Mouse (Mus musculus) liver, adult 2 months (tissue): ENCODE measurements at regions not wholly inside any gene's neighbourhood (a gene's known extent, or its start where the extent isn't known, plus 50 kb on each side); places are given as distances from the start of the nearest gene placed in this dataset.
"Not testable (repeated sequence)": the region's sequence is repeated elsewhere in the genome, so short reads cannot be mapped to it uniquely, and the experiment has no call there.

Experiments
- DNase-seq: peaks from one replicate; pipeline ENCODE4 v3.0.0-alpha.2; 2011; ENCODE audit warnings: low read depth, low spot score; ENCODE audit errors: extremely low read depth
- H3K27ac ChIP-seq: fragments of 200-500 bp; replicated peaks from 2 replicates; pipeline ENCODE4 v1.5.1; 2012; ENCODE audit warnings: low read depth, mild to moderate bottlenecking, control low read depth, inconsistent platforms, low read length; ENCODE audit not compliant: insufficient read depth
- H3K27me3 ChIP-seq: fragments of 200-500 bp; 2 replicates; pipeline ENCODE4 v1.6.1; 2012; ENCODE audit warnings: mild to moderate bottlenecking, moderate library complexity, low read length, inconsistent platforms; ENCODE audit not compliant: control insufficient read depth, insufficient read depth
- H3K36me3 ChIP-seq: fragments of 200-500 bp; 2 replicates; pipeline ENCODE4 v1.6.1; 2012; ENCODE audit warnings: low read length, inconsistent platforms; ENCODE audit not compliant: control insufficient read depth, insufficient read depth
- H3K4me1 ChIP-seq: fragments of 200-500 bp; 2 replicates; pipeline ENCODE4 v1.6.1; 2011; ENCODE audit warnings: low read length; ENCODE audit not compliant: control insufficient read depth, insufficient read depth
- H3K4me3 ChIP-seq: fragments of 200-500 bp; 2 replicates; pipeline ENCODE4 v1.5.1; 2011; ENCODE audit warnings: low read depth, mild to moderate bottlenecking, control low read depth, low read length, moderate library complexity; ENCODE audit not compliant: insufficient read depth
- H3K79me2 ChIP-seq: fragments of 200-500 bp; 2 replicates; pipeline ENCODE4 v1.6.1; 2012; ENCODE audit warnings: inconsistent platforms, mild to moderate bottlenecking, low read length, moderate library complexity; ENCODE audit not compliant: control insufficient read depth, insufficient read depth
- H3K9ac ChIP-seq: fragments of 200-500 bp; 2 replicates; pipeline ENCODE4 v1.6.1; 2012; ENCODE audit warnings: low read depth, mild to moderate bottlenecking, control low read depth, inconsistent platforms, low read length
- CTCF ChIP-seq: fragments of 200-500 bp; IDR thresholded peaks from 2 replicates; pipeline ENCODE4 v1.5.1; 2011; ENCODE audit warnings: low read depth, low read length, control low read depth
- POLR2A ChIP-seq: fragments of 200-500 bp; IDR thresholded peaks from 2 replicates; pipeline ENCODE4 v1.6.1; 2011; ENCODE audit warnings: low read length, control low read depth; ENCODE audit not compliant: insufficient read depth; ENCODE audit errors: extremely low read depth
- WGBS: fragments of 180-500 bp; shearing (Covaris S2); methylation state at CpG from one replicate; pipeline ENCODE4 v1.1.7; 2018; 5-methylcytosine and 5-hydroxymethylcytosine counted together

DNA sequence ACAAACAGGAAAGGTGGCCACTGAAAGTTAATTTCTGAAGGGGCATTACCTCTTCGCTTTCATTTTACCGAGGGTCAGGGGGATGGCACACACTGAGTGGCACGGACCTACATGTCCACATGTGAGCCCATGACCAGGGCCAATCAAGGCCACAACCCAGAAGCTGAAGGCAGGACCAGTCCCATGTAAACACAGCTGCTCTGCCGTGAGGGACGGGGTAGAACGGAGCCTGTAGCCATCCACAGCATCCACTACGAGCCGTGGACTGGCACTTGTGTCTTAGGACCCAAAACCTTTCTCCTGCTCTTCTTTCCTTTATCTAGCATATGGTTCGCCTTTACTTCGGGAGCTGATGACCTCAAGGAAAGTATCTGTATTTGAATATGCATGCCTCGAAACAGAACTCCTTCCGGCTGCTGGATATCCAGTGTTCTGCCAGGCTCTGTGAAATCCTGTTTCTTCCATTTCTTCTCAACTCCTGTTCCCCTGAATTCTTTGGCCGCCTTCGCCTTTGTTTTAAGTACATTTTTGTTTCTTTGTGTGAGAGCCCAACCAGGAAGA is 101.9 kb upstream of the Klf3 start:
- Histone ChIP-seq H3K36me3 (no peaks in the 10 kb centered on the region), H3K4me1 (peaks cover 14% of the 10 kb centered on the region), H3K27me3 (no peaks in the 10 kb centered on the region), H3K4me3 (no peak overlapping the region), H3K9ac (no peak overlapping the region), H3K27ac (no peak overlapping the region), H3K79me2 (no peaks in the 10 kb centered on the region)
- no peak for TF ChIP-seq POLR2A
- no peak for TF ChIP-seq CTCF
- WGBS: 80% methylated on average over 14 of the region's 14 CpGs
- DNase-seq: no peak

DNA sequence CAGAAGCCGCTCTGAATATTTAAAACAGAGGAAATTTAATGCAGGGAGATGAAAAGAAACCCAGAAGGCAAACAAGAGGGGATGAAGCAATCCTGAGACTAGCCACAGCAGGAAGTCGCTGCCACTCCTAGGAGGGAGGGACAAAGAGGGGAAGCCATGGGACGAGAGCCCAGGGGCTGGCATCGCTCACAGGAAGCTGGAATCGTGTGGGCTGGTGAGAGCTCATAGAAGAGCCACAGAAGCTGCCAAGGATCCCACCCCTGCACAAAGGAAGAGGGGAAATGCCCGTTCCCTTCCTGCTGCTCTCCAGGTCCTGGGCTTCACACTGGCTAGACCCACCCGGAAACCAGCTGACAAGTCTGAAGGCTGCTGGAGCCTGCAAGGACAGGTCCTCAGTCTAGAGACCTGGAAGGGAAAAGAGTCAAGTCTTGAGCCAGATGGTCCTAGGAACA is 101.4 kb upstream of the Klf3 start:
- no peak overlapping the region for H3K9ac ChIP-seq
- H3K4me1 ChIP-seq: peaks cover 14% of the 10 kb centered on the region
- no peak for DNase-seq
- H3K79me2 ChIP-seq: no peaks in the 10 kb centered on the region
- H3K27me3 ChIP-seq: no peaks in the 10 kb centered on the region
- H3K36me3 ChIP-seq: no peaks in the 10 kb centered on the region
- WGBS: 30% methylated on average over 7 of the region's 7 CpGs
- TF ChIP-seq POLR2A (no peak), CTCF (no peak)
- no peak overlapping the region for H3K4me3 ChIP-seq
- peak overlapping the region; percentile 14 for H3K27ac ChIP-seq

DNA sequence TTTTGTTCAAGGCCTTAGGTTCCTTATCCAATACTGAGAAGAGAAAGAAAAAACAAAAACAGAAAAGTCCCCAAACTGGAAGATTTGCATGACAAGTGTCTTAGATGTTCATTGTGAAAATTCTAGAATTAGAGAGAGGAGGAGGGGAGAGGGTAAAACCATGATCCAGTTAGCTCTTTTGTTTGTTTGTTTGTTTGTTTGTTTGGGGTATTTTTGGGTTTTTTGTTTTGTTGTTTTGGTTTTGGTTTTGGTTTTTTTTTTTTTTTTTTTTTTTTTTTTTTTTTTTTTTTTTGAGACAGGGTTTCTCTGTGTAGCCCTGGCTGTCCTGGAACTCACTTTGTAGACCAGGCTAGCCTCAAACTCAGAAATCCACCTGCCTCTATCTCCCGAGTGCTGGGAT is 100.8 kb upstream of the Klf3 start:
- H3K4me1 ChIP-seq: peaks cover 17% of the 10 kb centered on the region
- 89% methylated on average over 1 of the region's 1 CpGs for WGBS
- H3K9ac ChIP-seq, H3K4me3 ChIP-seq, DNase-seq, H3K27me3 ChIP-seq, H3K36me3 ChIP-seq, H3K27ac ChIP-seq, H3K79me2 ChIP-seq: not testable (repeated sequence)

DNA sequence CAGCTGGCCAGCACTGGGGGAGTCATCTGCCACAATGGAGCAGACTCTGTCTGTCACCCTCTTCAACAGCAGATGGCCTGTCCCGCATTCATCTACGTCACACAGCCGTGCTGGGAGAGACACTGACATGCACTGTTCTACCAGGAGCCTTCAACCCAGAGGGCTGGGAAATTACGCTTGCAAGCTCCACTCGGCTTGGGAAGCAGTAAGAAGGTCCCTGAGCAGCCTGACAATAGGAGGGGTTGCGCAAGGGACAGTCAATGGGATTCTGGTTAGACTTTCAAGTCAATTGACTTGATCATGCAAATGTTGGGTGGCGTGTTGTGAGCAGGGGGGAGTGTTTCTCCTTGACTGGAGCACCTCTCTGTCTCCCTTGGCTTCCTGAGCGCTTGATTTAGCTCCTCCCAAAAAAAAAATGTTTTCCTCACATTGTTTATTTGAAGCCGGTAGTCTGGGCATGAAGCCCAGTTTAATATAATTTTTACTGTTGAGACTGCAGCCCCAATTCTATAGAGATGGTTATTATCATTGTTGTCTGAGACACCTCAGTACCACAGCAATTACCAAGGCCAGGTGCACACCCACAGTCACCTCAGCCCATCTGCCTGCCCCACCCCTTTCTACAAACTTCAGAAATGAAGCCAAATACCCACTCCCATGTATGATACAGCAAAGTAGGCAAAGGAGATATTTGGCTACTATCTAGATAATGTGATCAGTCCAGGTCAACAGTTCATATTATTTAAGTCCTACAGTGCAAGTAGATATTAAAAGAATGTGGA is 99.9 kb upstream of the Klf3 start:
- Histone ChIP-seq H3K27ac (no peak overlapping the region), H3K27me3 (no peaks in the 10 kb centered on the region), H3K36me3 (no peaks in the 10 kb centered on the region), H3K9ac (no peak overlapping the region), H3K4me1 (peaks cover 18% of the 10 kb centered on the region), H3K79me2 (no peaks in the 10 kb centered on the region), H3K4me3 (no peak overlapping the region)
- TF ChIP-seq CTCF (no peak), POLR2A (no peak)
- no peak for DNase-seq
- 53% methylated on average over 9 of the region's 9 CpGs for WGBS

DNA sequence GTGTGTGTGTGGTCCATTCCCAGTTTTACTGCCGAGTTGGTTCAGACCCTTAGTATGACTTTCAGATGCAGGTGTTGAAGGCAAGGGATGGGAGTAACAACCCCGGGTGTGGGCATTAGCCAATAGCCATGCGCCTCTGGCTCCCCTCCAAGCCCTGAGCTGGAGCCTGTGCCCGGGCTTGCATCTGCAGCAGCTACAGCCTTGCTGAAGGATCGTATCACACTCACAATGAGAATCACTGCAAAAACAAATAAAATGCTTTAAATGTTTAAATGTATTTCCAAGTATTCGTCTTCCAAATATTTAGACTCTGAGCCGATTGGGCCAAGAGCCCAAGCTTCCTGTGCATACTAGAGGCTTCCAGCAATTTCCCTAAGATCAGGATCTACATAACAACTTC is 99.0 kb upstream of the Klf3 start:
- no peaks in the 10 kb centered on the region for H3K36me3 ChIP-seq
- H3K9ac ChIP-seq: no peak overlapping the region
- H3K27me3 ChIP-seq: no peaks in the 10 kb centered on the region
- peak; percentile 57 for DNase-seq
- whole genome bisulfite sequencing: 14% methylated on average over 7 of the region's 7 CpGs
- H3K4me1 ChIP-seq: peaks cover 13% of the 10 kb centered on the region
- TF ChIP-seq POLR2A (no peak), CTCF (no peak)
- H3K79me2 ChIP-seq: no peaks in the 10 kb centered on the region
- H3K27ac ChIP-seq: no peak overlapping the region
- H3K4me3 ChIP-seq: no peak overlapping the region

DNA sequence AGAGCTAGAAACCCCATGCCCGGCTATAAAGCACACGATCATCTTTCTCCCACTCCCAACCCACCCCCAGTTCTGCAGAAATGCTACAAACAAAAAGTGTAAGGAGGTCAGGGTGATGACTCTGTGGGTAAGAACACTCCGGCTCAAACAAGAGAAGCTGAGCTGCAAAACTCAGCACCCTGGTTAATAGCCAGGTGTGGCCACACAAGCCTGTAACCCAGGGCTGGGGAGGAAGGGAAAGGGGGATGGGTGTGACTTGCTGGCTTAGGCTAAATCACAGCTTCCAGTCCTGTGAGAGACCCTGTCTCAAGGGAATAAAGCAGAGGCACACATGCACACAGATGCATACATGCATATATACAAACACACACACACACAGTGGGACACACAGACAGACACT is 96.6 kb upstream of the Klf3 start:
- Histone ChIP-seq H3K4me1 (peaks cover 14% of the 10 kb centered on the region), H3K27ac (no peak overlapping the region), H3K27me3 (no peaks in the 10 kb centered on the region), H3K79me2 (no peaks in the 10 kb centered on the region), H3K4me3 (no peak overlapping the region), H3K36me3 (no peaks in the 10 kb centered on the region), H3K9ac (no peak overlapping the region)
- TF ChIP-seq CTCF (no peak), POLR2A (no peak)
- WGBS: 96% methylated on average over 3 of the region's 3 CpGs
- no peak for DNase-seq
